Mouse (Mus musculus): ENCODE measurements at regions not wholly inside any gene's neighbourhood (a gene's known extent, or its start where the extent isn't known, plus 50 kb on each side); places are given as distances from the start of the nearest gene placed in this dataset.

GRCm38 (mm10) chr13:84345791-84346511 is 123.9 kb downstream of the Tmem161b start:
- DNase-seq (ENCODE audit: low spot score in 2 of 2): no peak

GRCm38 (mm10) chr13:84346569-84346968 is 124.5 kb downstream of the Tmem161b start:
- no peak for DNase-seq (ENCODE audit: low spot score in 2 of 2)

DNA sequence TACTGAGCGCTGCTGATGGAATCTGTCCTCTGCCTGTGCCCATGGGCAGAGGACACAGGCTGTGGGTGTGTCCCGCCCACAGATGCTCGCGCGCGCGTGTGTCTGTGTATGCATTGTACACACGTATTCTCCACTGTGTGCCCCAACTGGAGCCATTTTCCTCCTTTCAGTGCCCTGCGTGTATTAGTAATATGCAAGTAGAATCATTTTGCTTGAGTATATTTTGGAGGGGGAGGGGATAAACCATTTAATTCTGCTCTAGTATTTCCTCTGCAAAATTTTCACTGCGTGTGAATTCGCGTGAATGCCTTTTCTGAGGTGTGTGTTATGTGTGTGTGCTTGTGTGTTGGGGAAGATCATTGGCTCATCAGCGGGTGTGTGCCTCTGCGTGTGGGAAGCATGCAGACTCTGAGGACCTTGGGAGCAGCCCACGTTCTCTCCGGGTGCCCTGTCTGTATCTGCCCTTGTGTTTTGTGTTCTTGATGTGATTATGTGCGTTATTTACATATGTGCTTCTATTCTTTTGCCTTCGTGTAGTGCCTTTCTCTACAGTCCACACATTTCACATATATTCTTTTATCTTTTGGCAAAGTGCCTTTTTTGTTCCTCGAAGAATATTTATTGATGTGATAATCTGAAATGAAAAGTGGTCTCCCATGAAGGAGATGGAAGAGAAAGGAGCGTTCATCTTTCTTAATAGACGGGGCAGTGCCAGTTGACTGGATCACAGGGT is 125.3 kb downstream of the Tmem161b start:
- no peak for DNase-seq (ENCODE audit: low spot score in 2 of 2)

- DNase-seq (ENCODE audit: low spot score in 2 of 2): peak; percentile 31 to 74
Measured at GRCm38 (mm10) chr13:84347914-84348700, 126.0 kb downstream of the Tmem161b start.

DNA sequence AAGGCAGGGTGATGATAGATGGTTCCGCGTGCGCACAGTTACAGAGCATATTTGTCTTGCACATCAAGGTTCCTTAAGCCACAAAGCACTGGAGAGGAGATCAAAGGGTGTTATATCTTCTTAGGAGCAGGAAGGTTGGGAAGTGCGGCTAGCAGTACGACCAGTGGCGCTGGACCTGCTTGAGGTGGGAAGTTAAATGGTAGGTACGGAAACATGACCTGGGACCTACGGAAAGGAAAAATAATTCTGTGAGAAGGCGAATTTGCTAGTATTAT is 126.5 kb downstream of the Tmem161b start:
- DNase-seq (ENCODE audit: low spot score in 2 of 2): no peak

DNA sequence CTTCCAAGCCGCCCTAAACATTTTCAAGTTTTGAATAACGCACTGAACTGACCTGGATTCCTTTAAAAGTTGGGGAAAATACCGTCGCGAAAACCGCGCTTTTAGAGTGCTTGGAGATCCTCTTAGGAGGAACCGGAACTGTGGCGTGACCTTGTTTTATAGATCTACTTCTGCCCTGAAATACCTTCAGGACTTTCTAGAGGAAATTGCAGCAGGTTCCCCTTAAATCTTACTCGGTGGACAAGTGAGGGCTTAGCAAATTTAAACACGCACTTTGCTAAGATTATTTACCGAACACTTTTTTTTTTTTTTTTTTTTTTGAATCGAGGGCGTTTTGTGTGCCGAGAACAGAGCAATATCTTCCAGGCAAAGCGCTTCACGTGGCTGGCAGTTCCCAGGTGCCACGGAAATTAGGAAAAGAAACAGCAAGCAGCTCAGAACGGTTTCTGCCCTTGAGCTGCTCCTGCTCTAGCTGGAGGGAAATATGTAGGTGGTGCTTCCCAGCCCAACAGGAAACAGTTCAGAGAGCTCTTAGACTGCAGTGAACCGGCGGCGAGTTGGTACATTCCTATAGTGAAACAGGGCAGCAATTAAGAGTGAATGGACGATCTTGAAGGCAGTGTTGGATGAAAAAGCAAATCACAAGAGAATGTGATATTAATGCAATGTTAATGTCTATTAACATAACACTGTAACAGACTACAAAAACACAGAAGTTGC is 127.1 kb downstream of the Tmem161b start:
- DNase-seq (ENCODE audit: low spot score in 2 of 2): no peak

DNA sequence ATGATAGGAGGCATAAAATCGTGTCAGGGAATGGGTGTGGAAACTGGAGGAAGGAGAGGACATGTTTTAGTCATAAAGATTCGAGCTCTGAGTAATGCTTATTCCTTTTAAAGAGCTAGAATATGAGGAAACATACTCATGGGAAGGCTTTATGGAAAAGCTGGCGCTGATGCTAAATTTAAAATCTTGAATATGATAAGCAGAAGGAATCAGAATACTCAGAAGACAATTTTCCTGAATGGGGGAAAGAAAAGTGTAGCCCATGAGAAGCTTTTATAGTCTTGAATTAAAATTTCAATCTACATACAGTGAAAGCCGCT is 127.6 kb downstream of the Tmem161b start:
- DNase-seq (ENCODE audit: low spot score in 2 of 2): no peak

- no peak for DNase-seq (ENCODE audit: low spot score in 2 of 2)
Measured at GRCm38 (mm10) chr13:84350791-84351190, 128.7 kb downstream of the Tmem161b start.

DNA sequence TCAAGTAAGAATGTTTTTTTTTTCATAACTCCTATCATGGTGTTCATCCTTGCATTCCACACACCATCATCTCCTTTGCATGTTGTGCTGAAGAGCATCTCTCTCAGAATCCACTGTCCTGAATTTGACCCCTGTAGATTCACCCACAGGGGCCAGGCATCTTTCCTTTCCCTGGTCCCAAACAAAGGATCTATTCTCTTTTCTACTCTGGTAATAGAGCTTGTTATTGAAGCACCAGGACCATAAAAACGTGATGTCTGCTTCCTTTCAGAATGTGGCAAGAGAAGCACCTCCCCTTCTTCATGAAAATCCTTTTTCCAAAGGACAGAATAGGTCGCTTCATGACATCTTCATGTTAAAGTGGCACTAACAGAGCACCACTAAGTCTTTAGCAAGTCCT is 134.4 kb downstream of the Tmem161b start:
- DNase-seq (ENCODE audit: low spot score in 2 of 2): no peak

- DNase-seq (ENCODE audit: low spot score in 2 of 2): no peak
Measured at GRCm38 (mm10) chr13:84360536-84360935, 138.4 kb downstream of the Tmem161b start.

- no peak for DNase-seq (ENCODE audit: low spot score in 2 of 2)
Measured at GRCm38 (mm10) chr13:84364069-84364468, 142.0 kb downstream of the Tmem161b start.

GRCm38 (mm10) chr13:84365503-84365902 is 143.4 kb downstream of the Tmem161b start:
- DNase-seq (ENCODE audit: low spot score in 2 of 2): no peak

DNA sequence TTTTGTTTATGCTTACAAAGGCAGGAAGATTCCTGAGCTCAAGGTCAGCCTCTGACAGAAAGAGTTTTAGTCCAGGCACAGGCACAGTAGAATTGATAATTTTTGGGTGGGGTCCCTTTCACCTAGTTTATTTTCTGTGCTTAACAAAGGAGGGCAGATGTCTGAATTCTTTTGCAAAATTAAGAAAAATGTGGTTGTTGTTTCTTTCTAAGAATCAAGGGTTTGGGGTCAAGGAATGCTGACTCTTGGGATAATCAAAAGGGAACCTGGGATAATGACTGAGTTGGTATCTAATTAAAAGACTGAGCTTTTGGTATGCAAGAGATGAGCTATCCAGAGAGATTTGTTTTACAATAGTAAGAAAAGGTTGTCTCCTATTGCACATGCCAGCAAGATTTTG is 143.9 kb downstream of the Tmem161b start:
- no peak for DNase-seq (ENCODE audit: low spot score in 2 of 2)

DNA sequence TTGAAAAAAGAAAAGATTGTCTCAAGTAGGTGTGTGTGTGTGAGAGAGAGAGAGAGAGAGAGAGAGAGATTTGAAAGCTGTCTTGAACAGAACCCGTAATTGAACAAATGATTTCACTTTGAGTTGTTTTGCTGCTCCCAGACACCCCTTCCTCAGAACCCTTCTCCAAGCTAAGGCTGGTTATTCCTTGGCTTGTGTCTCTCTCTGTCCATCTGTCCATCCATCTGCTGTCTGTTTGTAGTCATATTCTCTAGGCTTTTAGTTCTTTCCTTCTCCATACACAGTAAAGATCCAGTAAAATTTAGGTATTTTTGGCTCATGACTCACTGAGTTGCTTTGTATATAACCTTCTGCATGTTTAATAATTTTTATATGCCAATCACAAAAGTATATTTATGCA is 144.7 kb downstream of the Tmem161b start:
- DNase-seq (ENCODE audit: low spot score in 2 of 2): no peak

GRCm38 (mm10) chr13:84368225-84368624 is 146.1 kb downstream of the Tmem161b start:
- no peak for DNase-seq (ENCODE audit: low spot score in 2 of 2)

- DNase-seq (ENCODE audit: low spot score in 2 of 2): no peak
Measured at GRCm38 (mm10) chr13:84374711-84375257, 152.7 kb downstream of the Tmem161b start.

GRCm38 (mm10) chr13:84375941-84376340 is 153.8 kb downstream of the Tmem161b start:
- no peak for DNase-seq (ENCODE audit: low spot score in 2 of 2)

GRCm38 (mm10) chr13:84378553-84379332 is 156.6 kb downstream of the Tmem161b start:
- no peak for DNase-seq (ENCODE audit: low spot score in 2 of 2)

GRCm38 (mm10) chr13:84391554-84391953 is 169.5 kb downstream of the Tmem161b start:
- no peak for DNase-seq (ENCODE audit: low spot score in 2 of 2)

DNA sequence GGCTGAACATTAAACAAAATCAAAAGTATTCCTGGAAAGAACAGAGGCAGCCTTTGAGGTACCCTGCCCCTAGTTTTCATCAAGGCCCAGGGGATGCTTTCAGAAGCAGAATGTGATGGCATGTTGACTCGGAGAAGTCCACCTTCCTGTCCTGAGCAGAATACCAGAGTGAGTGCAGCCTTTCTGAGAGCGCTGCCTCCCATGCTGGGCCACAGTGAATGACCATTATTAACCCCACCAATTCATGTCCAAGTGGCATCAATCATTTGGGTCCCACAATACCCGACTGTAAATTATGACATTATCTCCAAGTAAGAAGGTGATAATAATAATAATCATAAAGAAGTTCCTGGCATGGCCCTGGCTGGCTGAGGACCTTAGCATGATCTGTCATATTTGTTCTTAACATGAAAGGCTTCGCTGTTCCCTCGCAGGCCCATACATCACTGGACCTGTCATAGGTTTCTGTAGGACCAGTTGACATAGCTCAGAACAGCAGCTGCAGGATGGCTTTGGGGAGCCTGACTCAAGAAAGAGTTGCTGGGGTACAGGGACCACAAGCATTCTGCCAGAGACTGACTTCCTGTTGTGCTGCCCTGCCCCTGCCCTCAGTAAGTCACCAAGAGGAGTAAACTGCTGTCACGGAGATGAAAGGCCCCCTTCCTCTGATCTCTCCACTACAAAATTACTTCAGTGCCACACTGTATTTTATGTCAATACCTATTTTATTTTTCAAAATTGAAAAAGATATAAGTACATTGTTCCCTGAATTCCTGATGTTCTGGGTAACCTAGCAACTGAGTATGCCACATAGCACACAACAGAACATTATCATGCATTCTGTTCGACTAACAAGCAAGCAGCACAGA is 176.6 kb downstream of the Tmem161b start:
- DNase-seq (ENCODE audit: low spot score in 2 of 2): no peak
